Mouse (Mus musculus): ENCODE measurements around the gene Epha4. TPM values are rescaled to one million over a fixed set of nuclear protein-coding genes. Genes with fewer than 3 reads are reported as not detected.

Epha4 gene
- total RNA-seq, 2 experiments from 2014 or later, result 21.9 to 26.5 TPM

DNA sequence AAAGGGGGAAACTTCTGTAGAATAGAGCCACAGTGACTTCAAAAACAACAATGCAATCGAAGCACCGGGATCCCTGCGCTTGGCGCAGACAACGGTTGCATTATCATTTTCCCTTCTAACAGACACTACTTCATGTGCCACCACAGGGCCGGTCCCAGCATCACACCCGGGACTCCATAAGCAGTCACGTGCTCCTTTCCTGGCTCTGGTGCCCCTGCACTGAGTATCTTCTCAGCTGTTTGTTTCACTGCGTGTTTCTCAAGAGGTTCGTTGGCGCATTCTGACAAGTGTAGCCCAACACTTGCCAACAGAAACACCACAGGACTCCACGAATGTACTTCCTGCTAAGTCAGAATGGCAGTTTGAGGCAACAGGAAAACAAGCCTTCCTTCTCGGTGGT, 102.6 kb downstream of the Epha4 start:
- peak; percentile 13 to 26 for DNase-seq
- intact Hi-C loops (cut with DNase I), result no loop called here

DNA sequence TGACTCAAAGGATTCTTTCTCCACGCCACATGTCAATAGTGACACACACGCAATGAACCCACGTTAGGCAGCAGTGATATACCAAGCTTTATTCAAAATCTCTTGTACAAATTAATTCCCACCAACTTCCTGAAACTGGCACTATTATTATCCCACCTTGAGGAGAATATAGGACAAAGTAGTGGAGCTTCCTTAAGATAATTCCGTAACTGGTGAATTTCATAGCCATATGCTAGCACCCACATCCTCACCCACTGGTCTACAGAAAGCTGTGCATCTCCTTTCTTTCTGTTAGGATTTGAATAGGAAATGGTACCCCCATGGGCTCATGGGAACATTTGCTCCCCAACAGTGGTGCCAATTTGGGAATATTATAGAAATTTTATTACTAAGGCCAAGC, 103.7 kb downstream of the Epha4 start:
- no peak for DNase-seq
- intact Hi-C loops (cut with DNase I), result no loop called here

DNA sequence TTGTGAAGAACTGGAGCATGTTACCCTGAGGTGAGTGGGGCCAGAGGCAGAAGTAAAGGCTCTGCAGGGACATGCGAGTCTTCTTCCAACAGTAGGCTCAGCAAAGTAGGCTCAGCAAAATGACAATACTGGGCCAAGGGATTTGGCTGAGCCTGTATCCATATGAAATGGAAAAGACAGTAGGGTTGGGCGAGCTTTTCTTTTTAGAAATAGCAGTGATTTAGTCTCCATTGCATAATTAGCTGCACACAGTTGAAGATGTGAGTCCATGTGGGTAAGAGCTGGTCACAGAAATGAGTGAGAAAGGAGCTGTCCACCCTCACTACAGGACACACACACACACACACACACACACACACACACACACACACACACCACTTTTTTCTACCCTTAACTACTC, 104.2 kb downstream of the Epha4 start:
- intact Hi-C loops (cut with DNase I), result no loop called here
- no peak for DNase-seq

DNA sequence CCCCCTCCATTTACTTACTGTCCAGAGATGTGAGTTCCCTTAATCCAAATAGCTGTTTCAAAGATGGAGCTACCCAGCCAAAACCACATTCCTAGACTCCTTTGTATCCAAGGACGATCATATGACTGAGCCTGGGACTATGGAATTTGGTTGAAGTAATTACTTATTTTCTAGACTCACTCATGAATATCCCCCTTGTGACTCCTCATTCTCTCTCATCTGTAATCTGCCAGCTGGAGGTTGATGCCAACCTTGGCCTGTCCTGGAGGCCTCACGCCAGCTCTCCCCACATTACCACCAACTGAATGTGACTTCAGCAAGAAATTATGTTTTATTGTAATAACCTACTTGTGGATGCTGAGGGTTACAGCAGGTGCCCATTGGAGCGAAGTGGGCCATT, 104.7 kb downstream of the Epha4 start:
- intact Hi-C loops (cut with DNase I), result no loop called here
- no peak for DNase-seq

DNA sequence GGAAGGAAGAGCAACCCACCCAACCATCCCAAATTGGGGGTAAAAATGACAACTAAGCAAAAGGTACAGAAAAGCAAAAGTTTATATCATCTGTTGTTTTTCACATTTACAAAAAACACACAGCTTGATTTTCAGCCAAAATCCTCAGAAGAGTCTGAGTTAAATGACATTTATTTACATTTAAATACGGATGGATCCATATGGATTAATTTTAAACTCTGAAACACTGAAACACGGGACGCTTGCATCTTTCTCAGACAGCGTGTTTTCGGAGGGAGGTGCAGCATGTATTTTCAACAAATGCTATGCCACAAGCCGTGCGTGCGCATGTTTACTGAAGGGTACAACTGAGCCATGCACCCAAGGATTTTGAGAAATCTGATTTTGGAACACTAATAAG, 105.4 kb downstream of the Epha4 start:
- no peak for DNase-seq

DNA sequence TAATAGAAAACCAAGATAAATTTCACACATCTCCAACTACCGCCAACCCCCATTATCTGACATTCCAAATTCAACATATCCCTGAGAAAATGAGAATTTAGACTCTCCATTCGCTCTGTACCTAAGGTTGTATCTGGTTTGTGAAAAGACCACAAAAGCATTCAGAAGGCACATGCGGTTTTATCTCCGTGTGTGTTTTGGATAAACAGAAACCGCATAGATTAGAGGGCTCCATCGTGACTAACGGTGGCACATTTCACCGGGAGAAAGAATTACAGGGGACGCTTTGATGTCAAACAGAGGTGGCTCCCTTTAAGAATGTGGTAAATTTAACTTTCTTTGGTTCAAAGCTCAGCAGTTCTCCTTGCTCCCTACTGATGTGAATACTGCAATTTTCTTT, 107.5 kb downstream of the Epha4 start:
- intact Hi-C loops (cut with DNase I), result no loop called here
- DNase-seq, result no peak

More for the DNA sequence above, 105.4 kb downstream of the Epha4 start:
- intact Hi-C loops (cut with DNase I), result no loop called here

DNA sequence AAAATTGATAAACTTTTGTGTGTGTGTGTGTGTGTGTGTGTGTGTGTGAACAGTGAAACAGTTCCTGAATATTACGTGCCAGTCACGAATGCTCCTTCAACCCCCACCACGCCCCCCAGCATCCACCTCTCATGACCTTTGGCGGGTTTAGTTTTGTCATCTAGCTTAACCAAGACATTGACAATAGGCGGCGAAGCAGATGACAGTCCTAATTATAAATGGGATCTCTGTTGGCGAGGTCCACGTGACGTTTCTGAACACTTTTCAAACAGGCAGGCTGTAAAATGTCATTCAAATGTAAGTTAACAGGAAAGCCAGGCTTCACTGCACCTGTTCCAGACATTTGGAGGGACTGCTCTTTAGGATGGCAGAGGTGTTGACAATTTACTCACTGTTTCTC, 108.3 kb downstream of the Epha4 start:
- intact Hi-C loops (cut with DNase I), result no loop called here
- no peak for DNase-seq

DNA sequence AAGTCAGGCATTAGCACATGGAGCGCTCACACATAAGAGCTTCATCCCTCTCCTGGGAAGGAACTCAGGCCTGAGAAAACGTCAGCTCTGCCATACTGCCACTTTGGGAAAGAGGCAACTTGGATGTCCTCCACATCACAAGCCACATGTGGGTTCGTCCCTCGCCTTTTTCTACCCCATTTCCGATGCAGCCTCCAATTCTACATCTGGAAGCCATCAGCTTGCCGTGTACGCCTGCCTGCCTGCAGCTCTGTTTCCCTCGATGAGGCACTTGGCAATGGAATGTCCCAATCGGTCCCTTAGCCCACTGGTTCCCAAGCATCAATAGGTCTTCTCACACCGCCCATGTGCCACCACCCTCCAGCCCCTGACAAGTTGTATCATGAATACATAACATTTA, 110.4 kb downstream of the Epha4 start:
- intact Hi-C loops (cut with DNase I), result no loop called here
- DNase-seq, result no peak

DNA sequence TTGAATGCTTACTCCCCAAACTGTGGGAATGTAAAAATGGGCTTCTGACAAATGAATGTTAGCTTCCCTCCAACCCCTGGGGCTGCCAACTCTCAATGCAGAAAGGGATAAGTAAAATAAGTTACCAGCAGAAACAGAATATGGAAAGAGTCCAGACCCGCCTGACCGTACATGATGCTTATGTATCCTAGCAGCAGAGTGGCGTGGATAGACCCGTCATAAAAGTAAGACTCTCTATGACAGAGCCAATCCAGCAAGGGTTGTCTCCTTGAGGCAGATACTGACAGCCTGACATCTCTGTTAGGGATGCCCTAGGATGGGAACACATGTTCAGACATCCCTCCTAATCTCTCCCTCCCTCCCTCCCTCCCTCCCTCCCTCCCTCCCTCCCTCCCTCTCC, 111.9 kb downstream of the Epha4 start:
- no peak for DNase-seq
- intact Hi-C loops (cut with DNase I), result no loop called here

DNA sequence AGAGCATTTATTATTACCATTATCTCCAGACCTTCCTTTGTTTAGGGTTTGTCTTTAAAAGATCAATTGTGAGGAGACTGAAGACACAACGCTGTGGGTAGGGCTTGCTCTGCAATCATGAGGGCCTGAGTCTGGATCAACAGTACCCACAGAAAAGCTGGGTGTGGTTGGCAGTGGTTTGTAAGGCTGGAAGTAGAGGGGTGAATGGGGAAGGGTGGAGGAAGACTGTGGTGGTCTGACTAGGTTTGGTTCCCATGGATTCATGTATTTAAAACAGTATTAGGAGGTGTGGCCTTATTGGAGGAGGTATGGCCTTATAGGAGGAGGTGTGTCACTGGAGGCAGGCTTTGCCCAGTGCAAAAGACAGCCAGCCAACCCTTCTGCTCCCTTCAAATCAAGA, 113.4 kb downstream of the Epha4 start:
- intact Hi-C loops (cut with DNase I), result no loop called here
- no peak for DNase-seq

DNA sequence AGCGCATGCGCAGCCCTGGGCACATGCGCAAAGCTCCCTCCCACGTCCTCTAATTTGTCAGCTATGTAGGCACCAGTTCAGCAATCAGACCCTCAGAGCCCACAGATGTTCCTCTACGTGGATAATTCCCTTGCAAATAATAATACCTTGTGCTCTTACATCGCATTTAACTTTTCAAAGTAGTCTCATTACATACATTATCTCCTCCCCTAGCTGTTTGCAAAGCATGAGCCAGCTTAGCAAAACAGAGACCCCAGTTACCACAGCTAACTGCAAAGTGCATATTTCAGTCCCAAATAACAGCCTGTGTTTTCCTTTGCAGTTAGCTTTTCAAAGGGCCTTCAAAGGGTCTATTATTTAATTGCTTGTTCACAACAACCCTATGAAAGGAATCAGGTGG, 123.3 kb downstream of the Epha4 start:
- intact Hi-C loops (cut with DNase I), result no loop called here
- no peak for DNase-seq

DNA sequence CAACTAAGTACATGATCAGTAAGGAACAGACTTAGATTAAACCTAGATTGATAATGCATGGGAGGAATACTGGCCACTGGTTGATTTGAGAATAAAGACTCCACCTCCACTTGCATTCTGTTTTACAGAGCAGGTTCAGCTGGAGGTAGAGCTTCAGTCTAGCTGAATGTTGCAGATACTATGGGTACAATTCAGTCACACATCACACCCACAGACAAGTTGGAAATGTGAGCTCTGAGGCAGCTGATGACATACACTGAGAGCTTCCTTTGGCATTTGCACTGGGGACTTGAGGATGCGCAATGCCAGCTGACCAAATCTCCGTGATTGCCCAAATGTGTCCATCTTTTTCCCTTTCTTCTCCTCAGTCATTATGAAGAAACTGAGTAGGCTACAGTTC, 125.8 kb downstream of the Epha4 start:
- DNase-seq, result no peak
- intact Hi-C loops (cut with DNase I), result no loop called here

DNA sequence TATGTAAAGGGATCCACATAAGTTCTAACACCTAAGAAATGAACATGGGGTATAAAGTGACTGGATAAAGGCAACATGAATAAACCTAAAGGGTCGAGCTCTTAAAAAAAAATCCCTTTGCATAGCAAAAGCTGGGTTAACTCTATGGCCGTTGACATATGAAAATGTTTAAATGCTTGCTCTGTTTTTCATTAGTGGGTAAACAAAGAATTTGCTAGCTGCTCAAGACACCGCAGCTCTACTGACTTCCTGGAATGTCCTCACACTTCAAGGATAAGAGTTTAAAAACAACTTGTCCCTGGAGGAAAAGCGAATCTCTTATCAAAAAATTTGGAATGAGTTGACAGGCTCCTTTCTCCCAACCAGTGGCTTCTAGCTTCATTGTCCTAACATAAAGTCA, 126.3 kb downstream of the Epha4 start:
- intact Hi-C loops (cut with DNase I), result no loop called here
- no peak for DNase-seq

DNA sequence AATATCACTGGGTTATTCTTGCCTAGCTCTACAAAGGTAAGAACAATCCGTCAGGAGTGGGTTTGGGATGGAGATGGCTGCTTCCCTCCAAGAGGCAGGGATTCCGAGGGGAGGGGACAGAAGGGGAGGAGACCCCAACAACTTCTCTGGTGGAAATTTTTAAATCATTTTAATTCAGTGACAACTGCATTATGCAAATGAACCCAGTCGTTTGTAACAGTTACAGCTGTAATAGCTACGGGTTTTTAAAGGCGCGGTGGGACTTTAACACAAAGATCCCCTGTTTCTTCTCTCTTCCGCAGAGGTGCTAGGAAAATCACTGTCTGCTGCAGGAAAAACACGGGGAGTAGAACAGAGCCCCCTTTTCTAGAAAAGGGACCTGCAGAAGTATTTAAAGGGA, 129.3 kb downstream of the Epha4 start:
- intact Hi-C loops (cut with DNase I), result no loop called here
- DNase-seq, result no peak

DNA sequence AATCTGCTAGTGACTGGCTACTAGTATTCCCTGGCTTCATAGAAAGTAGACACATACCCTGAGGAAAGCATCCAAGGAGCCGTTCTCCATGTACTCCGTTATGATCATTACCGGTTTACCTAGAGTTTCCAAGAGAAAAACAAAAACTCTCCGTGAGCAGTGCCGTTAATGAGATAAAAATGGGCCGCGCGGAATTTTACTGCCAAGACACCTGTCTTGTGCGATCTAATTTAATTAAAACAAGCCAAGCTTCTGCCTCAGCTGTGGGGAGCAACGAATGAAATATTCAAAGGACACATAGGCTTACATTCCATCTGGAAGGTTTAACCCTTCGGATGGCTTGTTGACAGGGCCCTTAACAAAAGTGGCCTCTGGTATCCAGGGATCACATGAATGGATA, 131.4 kb downstream of the Epha4 start:
- no peak for DNase-seq
- intact Hi-C loops (cut with DNase I), result no loop called here

DNA sequence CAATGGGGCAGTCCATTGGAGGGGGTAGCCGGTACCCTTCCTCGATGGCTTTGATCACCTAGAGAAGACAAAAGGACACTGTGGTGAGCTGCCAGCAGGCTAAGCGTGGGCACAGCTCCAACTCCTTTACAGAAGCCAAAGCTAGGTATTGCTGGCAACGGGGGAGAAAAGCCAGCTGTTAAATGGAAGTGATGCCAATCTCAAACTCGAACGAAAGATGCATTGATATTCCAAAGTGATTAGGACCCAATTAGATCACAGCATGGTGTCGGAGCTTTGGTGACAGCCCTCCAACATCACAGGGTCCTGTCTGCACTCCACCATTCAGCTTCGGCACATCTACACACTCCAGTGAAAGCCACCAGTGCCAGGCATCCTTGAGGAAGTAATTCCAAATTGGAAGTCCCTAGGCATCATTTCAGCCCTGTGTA, 137.3 kb downstream of the Epha4 start:
- no peak for DNase-seq
- intact Hi-C loops (cut with DNase I), result loop anchor here (5.0 kb wide), 1 partner anchor 135 kb away; no protein-coding TSS in a partner anchor

DNA sequence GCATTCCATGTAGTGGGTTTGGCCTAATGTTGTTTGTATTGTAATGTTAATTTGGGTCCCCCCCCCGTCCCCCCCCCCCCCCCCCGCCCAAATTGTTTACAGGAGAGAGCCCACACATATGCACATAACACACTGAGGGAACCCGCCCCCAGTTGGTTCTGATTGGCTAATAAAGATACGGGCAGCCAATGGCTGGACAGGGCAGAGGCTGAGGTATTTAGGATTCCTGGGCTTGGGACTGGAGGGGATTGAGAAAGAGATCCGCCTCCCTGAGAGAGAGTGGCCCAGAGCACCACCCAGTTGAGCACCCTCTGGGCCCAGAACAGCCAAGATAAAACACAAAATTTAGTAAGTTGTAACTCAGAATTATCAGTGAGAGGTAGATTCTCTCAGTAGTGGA, 140.8 kb downstream of the Epha4 start:
- intact Hi-C loops (cut with DNase I), result no loop called here
- DNase-seq, result no peak

DNA sequence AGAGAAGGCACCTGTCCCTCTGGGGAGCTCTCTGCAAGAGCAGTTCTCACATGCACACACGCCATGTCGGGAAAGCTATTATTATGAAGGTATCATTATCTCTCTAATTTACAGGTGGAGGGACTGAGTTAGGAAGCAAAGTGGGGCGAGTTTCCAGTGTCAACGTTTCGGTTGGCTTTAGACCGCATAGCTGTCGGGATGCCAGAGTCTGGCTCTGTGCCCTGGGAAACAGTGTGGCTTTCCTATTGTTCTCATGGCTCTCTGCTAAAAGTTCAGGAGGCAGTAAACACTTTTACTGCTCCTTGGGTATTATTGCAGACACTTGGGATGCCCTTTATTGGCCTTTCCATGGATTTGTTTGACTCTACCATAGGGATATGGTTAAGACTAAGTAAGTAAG, 144.0 kb downstream of the Epha4 start:
- intact Hi-C loops (cut with DNase I), result no loop called here
- peak; percentile 42 to 59 for DNase-seq

DNA sequence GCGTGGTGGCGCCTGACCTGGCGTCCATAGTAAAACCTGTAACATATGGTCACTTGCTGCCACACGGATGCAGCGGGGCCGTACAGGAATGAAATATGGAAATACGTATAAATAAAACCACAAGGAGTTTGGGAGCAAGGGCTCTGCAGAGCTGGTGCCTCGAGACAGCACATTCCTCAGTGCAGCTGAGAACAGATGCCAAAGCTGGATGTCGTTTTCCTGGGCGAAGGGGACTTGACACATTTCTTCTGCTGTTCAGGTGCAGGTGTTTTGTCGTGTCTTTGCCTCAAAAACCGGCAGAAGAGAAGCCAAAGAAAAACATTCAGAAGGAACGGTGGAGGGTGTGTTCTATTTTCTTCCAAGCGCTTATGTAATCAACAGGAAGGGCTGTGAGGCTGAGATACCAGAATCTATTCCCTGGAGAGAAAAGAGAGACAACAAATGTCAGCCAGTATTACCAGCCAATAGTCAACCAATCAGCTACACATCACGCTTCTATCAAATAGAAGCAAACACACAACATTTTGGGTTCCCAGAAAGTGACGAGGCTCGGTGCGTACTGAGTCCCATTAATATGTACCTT, 145.5 kb downstream of the Epha4 start:
- DNase-seq, result peak; percentile 22 to 31

DNA sequence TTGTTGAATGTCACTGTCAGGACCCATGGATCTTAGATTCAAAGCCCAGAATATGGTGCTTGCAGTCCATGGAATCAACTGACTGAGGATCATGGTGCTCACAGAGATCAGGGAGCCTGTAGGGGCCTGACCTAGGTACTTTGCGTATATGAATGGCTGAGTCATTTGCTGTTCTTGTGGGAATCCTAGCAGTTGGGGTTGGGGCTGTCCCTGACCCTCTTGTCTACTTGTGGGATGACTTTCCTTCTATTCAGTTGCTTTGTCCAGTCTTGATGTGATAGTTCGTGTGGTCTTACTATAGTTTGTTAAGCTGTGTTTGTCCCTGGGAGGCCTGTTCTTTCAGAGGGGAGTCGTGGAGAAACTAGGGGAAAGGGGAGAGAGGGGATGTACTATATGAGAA, 149.0 kb downstream of the Epha4 start:
- no peak for DNase-seq
- intact Hi-C loops (cut with DNase I), result loop anchor here (5.0 kb wide), 1 partner anchor 154 kb away; no protein-coding TSS in a partner anchor

More for the DNA sequence above, 145.5 kb downstream of the Epha4 start:
- intact Hi-C loops (cut with DNase I), result loop anchor here (5.0 kb wide), 1 partner anchor 157 kb away; no protein-coding TSS in a partner anchor

DNA sequence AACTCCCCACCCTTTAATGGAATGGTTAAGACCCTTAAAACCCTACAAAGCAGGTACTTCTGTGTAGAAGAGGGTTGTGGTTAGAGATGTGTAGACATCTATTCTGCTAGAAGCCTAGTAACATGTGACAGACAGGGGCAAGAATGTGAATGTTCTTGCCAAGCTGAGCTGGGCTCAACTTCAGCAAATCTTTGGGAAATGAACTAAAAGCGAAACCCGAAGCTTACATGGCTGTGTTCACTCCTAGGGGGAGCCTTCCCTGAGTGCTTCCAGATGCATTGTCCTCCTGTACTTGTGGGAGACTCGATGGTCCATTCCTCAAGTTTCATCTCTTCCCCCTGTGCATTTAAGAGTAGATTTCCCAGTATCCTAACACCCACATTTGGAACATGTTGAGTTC, 150.3 kb downstream of the Epha4 start:
- DNase-seq, result peak in 1 of 2 experiments; percentile 13
- intact Hi-C loops (cut with DNase I), result no loop called here

DNA sequence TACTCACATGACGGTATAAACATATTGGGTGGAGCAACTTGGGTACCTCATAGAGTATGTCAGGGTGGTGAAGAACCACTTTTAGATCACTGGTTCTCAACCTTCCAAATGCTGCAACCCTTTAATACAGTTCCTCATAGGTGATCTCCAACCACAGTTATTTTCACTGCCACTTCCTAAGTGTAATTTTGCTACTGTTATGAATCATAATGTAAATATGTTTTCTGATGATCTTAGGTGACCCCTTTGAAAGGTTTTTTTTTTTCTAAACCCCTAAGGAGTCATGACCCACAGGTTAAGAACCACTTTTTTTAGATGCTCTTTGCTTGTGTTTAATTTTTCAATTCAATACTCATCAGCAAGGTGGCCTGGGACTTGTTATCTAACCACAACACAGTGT, 151.0 kb downstream of the Epha4 start:
- intact Hi-C loops (cut with DNase I), result no loop called here
- DNase-seq, result no peak

DNA sequence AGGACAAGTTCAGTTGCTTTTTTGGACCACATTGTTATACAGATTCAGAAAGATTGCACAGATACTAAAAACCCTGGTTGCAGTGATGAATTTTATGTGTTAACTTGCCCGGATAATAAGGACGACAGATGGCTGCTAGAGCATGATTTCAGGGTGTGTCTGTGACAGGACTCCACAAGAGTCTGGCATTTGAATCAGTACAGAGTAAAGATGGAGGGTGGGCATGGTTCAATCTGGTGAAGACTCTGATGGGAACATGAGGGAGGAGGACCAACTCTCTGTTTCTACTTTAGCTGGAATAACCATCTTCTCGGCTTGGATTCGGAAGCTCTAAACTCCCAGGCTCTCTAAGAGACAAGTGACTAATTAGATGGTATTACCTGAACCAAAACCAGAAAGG, 168.4 kb downstream of the Epha4 start:
- DNase-seq, result no peak
- intact Hi-C loops (cut with DNase I), result no loop called here

All from heart, postnatal 36 days (tissue).